Mouse (Mus musculus) lung, postnatal 4 days (tissue): ENCODE measurements around the gene Zdhhc17.

Source experiments
- DNase-seq, 2 experiments: peaks; one replicate each; pipeline ENCODE4 v3.0.0; 2021

Zdhhc17 gene

DNA sequence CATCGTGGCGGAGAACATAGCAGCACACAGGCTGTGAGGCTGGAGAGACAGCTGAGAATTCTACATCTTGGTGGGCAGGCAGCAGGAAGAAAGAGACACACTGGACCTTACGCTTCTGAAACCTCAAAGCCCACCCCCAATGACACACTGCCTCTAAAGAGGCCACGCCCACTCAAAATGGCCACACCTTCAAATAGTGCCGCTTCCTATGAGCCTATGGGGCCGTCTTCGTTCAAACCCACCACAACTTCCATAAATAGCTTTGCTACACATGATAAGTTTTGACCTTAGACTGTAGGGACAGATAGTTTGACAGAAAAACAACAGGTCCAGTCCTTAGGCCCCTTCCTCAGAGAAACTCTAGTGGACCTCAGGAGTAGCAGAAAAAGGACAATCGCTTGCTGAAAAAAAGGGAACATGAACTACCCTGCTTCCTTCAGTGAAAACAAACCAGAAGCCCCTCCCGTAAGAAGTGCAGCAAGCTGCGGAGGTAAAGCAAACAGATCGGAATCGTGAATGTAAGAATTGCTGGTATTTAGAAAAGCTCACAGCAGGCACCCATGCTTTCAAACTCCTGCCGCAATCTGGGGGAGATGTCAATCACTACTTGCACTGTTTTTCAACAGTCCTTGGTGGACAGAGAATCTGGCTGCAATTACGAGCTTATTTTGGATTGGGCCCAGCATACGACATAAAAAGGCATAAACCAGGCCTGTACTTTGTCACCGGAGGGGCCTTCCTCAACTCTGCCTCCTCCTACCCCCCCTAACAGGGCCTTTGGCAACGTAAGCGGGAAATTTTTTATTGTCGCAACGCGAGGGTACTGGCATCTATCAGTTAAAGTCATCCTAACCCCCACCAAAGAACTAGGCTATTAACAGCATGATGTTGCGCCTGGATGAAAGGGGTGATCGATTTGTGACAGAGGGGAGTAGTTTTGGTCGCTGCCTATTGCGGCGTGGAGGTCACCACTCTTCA lies 91.2 kb downstream of the Zdhhc17 start:
- DNase-seq, result peak in 1 of 2 experiments; percentile 40

DNA sequence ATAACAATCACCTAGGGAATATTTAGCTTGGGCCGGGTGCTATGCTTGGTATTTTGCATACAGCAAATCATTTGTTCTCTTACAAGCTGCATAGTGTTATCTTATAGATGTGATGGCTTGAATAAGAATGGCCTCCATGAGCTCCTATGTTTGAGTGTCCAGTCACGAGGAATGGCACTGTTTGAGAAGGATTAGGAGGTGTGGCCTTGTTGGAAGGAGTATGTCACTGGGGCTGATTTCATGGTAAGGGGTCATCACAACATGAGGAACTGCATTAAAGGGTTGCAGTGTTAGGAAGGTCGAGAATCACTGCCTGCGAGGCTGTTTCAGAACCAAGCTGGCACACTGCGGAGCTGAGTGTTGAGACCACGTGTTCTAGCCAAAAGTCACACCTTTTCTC lies 92.4 kb downstream of the Zdhhc17 start:
- DNase-seq, result no peak

DNA sequence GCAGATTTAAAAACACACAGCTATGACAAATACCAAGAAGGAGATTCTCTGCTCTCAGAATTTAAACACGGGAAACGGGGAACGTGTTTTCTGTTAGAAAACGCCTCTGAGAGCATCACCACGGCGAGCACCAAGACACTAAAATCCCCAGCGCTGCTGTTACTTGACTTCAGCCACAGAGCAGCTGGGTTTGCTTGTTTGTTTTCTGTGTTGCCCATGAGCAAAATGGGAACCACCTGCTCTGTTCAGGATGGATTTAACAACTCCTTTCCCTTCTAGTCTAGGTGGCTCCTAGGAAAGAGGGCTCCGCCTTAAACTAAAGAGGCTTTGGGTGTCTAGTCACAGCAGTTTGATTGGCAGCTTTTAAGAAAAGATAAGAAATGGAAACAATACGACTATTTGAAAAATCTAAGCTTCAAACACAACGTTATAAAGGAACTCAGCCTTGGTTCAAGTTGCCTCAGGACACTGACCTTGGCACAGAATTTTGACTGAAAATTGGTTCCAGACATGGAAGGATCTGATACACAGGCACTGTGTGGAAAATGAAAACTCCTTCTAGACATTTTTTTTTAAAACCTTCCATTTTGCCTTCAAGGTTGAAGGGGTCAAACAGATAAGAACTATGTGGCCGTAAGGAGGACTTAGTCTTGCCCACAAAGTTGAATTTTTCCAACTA lies 93.1 kb downstream of the Zdhhc17 start:
- no peak for DNase-seq

DNA sequence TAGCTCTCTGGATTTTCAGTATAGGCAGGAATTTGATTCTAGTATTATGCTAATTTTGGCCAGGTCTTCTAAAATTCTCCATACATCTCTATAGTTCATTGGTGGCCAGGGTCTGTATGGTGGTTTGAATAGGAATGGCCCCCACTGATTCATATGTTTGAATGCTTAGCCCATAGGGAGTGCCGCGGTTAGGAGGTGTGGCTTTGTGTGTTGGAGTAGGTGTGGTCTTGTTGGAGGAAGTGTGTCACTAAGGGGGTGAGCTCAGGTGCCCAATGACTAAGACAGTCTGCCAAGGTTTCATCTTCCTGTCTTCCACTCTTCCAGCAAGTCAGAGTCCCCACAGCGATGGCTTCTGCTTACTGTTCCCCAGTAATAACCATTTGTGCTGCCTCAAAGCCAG lies 106.1 kb downstream of the Zdhhc17 start:
- no peak for DNase-seq

DNA sequence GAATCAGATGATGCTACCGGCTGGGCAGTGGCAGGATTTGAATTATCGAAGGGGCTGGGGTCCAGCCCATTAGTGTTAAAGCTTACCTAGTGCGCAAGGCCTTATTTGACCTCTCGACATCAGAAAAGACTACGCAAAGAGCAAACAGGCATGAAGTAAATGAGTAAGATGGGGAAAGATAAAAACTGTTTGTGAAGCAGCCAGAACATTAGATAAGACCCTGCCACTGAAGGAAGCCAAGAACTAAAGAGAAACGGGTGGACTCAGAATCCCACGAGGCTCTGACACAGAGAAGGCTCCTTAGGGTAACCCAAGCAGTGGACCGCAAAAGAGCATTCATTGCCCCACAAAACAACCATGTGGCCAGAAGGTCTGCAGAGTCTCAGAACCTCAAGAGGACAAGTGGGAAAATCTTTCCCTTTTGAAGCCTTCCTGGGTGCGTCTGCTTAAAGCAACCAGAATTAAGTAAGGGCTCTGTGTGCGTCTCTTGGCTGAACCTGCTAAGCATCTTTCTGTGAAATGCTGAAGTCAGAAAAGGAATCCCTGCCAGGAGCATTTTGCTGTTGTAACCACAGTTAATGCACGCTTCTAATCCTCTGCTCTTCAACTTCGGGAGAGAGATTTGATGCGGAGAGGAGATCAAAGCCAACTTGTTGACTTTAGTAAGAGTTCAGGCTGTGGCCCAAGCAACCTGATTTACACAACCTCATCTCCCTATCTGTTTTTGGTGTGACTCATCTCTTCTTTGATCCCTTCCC lies 110.0 kb downstream of the Zdhhc17 start:
- no peak for DNase-seq
